Mouse (Mus musculus) yolk sac, embryonic 10.5 days (tissue): ENCODE results near the gene Eppin.
A peak's percentile ranks its signal among the peaks of the same experiment; 100 is the strongest.

Experiments
- DNase-seq: peaks from one replicate; pipeline ENCODE4 v3.0.0-alpha.2; 2017; ENCODE audit warnings: low spot score

Eppin gene

DNA sequence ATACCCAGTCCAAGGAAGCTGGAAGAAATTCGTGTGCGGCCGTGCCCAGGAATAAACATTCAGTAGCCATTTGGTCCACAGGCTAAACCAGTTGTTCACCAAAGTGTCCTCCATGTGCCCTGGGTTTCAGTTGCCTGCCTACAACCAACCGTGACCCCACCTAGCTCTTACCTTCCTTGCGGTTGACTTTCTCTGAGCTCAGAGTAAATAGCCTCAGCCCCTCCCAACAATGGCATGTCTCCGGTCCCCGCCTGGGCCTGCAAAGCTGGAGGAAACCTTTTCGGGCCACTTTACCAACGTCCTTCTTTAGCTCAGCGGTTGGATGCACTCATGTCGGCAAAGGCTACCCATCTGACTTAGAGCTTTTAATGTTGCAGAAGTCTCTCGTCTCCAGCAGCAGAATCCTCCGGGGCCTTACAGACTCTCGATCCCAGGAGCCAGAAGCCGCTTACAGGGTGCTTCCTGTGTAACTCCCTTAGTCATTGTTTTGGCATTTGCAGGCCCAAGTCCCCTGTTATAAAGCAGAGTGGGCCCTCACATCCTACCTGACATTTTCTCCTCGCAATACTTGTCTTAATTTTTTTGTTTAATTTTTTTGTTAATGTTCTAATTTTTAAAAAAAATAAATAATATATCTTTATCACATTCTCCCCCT is 34.3 kb downstream of the Eppin start:
- DNase-seq: no peak

- DNase-seq: no peak
Observed at GRCm38 (mm10) chr2:164558426-164558825, 35.0 kb downstream of the Eppin start.

GRCm38 (mm10) chr2:164551502-164551901 is 41.9 kb downstream of the Eppin start:
- DNase-seq: no peak

- DNase-seq: no peak
Observed at GRCm38 (mm10) chr2:164550895-164551269, 42.5 kb downstream of the Eppin start.

DNA sequence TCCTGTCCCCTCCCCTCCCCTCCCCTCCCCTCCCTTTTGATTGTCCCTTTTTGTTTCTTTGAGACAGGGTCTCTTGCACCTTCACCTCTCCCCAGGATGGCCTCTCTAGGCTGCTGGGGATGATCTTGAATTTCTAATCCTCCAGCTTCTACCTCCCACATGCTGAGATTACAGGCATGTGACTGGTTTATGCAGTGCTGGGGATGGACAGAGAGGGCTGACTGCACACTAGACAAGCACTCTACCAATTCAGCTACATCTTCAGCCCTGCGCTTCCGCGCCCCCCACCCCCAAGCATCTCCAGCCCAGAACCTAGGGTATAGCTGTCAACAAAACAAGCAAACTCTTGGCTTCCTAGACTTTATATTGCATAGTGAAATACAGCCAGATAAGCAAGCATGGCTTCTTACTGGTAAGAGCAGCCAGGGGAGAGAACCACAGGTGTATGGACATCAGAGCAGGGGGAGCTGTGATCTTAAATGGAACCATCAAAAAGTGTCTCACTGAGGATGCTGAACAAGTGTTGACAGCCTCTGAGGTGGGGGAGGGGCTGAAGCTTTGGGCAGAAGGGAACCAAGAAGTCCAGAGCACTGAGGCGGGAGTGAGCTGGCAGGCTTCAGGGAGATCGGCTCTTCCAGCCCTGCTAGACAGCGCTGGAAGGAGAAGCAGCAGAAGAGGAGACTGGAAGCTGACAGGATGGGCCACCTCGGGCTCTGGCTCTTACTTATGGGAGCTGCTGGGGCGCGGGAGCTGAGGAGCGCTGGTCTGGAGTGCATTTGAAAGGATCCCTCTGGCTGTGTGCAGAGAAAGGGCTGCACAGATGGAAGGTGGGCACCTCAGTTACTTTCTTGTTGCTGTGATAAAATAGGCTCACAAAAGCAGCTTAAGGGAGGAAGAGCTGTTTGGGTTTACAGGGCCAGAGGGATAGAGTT is 43.2 kb downstream of the Eppin start:
- no peak for DNase-seq

GRCm38 (mm10) chr2:164549338-164549737 is 44.1 kb downstream of the Eppin start:
- no peak for DNase-seq

DNA sequence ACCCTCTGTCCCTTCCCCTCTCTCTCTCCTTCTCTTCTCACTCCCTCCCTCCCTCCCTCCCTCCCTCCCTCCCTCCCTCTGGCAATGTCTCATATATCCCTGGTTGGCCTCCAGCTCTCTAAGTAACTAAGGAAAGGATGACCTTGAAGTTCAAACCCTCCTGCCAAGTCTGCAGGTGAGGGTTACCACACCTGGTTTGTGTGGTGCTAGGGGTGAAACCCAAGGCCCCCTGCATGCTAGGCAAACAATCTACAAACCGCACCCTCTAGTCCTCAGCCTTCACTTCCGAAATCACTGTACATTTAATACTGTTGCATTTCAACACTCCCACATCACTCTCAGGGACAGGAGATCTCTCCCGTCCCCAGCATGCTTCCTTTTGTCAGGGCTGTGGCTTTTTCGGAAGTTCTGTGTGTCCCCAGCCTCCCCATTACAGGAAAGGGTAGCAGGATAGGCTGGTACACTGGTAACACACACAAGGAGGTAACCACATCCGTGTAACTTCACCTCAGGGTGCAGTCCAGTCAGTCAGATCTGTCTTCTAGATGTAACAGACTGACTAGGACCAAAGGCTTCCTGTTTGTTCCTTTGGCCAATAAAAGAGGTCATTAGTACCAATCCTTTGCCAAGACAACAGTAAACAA is 48.8 kb downstream of the Eppin start:
- no peak for DNase-seq

GRCm38 (mm10) chr2:164543745-164544144 is 49.6 kb downstream of the Eppin start:
- no peak for DNase-seq

DNA sequence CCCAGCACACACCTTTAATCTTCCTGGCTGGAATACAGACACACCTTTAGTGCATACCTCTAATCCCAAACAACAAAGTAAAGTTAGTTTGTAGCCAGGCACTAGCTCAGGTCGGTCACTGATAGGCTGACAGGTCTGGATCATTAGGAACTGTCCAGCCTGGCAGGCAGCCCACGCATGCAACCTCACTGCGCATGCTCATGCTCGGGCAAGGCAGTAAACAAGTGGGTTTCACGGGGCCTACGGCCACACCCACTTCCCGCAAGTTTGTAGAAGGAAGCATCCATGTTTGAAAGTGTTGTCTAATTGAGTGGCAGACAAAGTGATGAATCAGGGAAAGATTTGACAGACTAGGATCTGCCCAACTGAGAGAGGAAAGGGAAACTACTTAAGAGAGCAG is 50.8 kb downstream of the Eppin start:
- DNase-seq: no peak

- no peak for DNase-seq
Observed at GRCm38 (mm10) chr2:164542132-164542531, 51.3 kb downstream of the Eppin start.

DNA sequence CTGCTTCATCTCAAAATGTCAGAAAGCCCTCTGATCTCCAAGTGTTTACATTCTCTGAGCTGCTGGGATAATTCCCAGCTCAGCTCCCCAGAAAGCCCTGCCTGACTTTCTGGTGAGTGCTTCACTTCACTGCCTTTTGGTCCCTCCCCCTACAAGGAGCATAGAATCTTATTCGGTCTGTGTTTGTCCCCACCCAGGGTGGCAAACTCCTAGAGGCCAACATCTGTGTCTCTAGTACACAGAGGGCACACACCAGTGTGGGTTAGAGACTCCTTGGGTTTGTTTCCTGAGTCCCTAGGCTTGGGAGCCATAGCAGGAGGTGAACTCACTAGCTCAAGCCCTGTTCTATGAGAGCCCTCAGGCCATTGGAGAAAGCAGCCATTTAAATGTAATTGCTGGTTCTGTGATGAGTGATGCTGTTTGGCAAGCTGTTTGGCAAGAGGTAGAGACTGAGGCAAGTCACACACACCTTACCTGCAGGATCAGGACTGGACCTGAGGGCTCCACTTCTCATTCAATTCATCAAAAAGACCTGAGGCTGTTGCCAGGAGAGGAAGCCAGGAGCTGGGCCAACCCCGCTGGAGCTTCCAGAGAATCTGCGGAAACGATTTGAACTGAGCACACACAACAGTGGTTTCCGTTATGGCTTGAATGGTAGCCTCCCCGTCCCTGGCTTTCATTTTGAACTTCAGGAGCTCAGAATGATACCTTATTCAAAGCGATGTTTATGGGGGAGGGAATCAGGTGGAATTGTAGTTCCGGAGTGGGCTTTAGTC is 52.6 kb downstream of the Eppin start:
- DNase-seq: peak; percentile 49
